Mouse (Mus musculus) MEL (cell line): ENCODE data around the gene Nlk. TPM values are rescaled to one million over a fixed set of nuclear protein-coding genes. Genes with fewer than 3 reads are reported as not detected.

Experiments
- DNase-seq: peaks from one replicate; pipeline ENCODE4 v3.0.0; 2011; ENCODE audit warnings: low read depth, low spot score
- H3K27ac ChIP-seq: 2 replicates; pipeline ENCODE4 v1.5.1; 2012; ENCODE audit warnings: low read depth, mild to moderate bottlenecking, control low read depth, low read length, moderate library complexity; ENCODE audit not compliant: control insufficient read depth
- H3K27me3 ChIP-seq, 2 experiments: fragments of 150-350 bp in 1 of 2; sonication (generic) in 1 of 2; 2 replicates each; pipeline ENCODE4 v1.6.1; 2012; ENCODE audit warnings: low read length in 2 of 2, mild to moderate bottlenecking in 2 of 2, improper control_type of control experiment in 1 of 2, moderate library complexity in 1 of 2; ENCODE audit not compliant: insufficient read depth in 2 of 2, control insufficient read depth in 1 of 2
- H3K36me3 ChIP-seq, 2 experiments: 2 replicates each; pipeline ENCODE4 v1.6.1; 2012 to 2014; ENCODE audit warnings: low read length in 2 of 2, improper control_type of control experiment in 1 of 2, inconsistent platforms in 1 of 2, mild to moderate bottlenecking in 1 of 2; ENCODE audit not compliant: insufficient read depth in 2 of 2, control insufficient read depth in 1 of 2
- H3K4me1 ChIP-seq, 2 experiments: fragments of 150-350 bp in 1 of 2; sonication (generic) in 1 of 2; 2 replicates each; pipeline ENCODE4 v1.6.1; 2012; ENCODE audit warnings: low read length in 2 of 2, improper control_type of control experiment in 1 of 2, mild to moderate bottlenecking in 1 of 2; ENCODE audit not compliant: insufficient read depth in 2 of 2, control insufficient read depth in 1 of 2
- H3K4me3 ChIP-seq, 2 experiments: fragments of 150-350 bp in 1 of 2; sonication (generic) in 1 of 2; 2 replicates each; pipeline ENCODE4 v1.5.1; 2012; ENCODE audit warnings: low read depth in 2 of 2, low read length in 2 of 2, mild to moderate bottlenecking in 2 of 2, moderate library complexity in 2 of 2, control low read depth in 1 of 2, improper control_type of control experiment in 1 of 2; ENCODE audit not compliant: control insufficient read depth in 1 of 2, insufficient read depth in 1 of 2
- H3K79me2 ChIP-seq: 2 replicates; pipeline ENCODE4 v1.6.1; 2012; ENCODE audit warnings: mild to moderate bottlenecking, low read length, moderate library complexity; ENCODE audit not compliant: control insufficient read depth, poor library complexity, insufficient read depth
- H3K9ac ChIP-seq: 2 replicates; pipeline ENCODE4 v1.6.1; 2012; ENCODE audit warnings: low read depth, mild to moderate bottlenecking, control low read depth, low read length, moderate library complexity; ENCODE audit not compliant: control insufficient read depth, poor library complexity, severe bottlenecking
- H3K9me3 ChIP-seq: fragments of 150-350 bp; sonication (generic); replicated peaks from 2 replicates; pipeline ENCODE4 v1.6.1; 2012; ENCODE audit warnings: mild to moderate bottlenecking, low read length, improper control_type of control experiment, moderate library complexity; ENCODE audit not compliant: insufficient read depth
- CHD1 ChIP-seq: IDR thresholded peaks from 2 replicates; pipeline ENCODE4 v1.6.1; 2012; ENCODE audit warnings: low read depth, mild to moderate bottlenecking, inconsistent platforms, low read length, improper control_type of control experiment
- CHD2 ChIP-seq: IDR thresholded peaks from 2 replicates; pipeline ENCODE4 v1.6.1; 2011; ENCODE audit warnings: low read length, improper control_type of control experiment
- ELF1 ChIP-seq: IDR thresholded peaks from 2 replicates; pipeline ENCODE4 v1.6.1; 2014; ENCODE audit warnings: low read depth, mild to moderate bottlenecking, inconsistent platforms, low read length, improper control_type of control experiment, moderate library complexity
- EP300 ChIP-seq, 2 experiments: IDR thresholded peaks; 2 replicates each; pipeline ENCODE4 v1.6.1; 2011; ENCODE audit warnings: improper control_type of control experiment in 2 of 2, low read length in 2 of 2, low read depth in 1 of 2, mild to moderate bottlenecking in 1 of 2
- ETS1 ChIP-seq: IDR thresholded peaks from 2 replicates; pipeline ENCODE4 v1.6.1; 2012; ENCODE audit warnings: low read depth, mild to moderate bottlenecking, inconsistent platforms, low read length, improper control_type of control experiment, moderate library complexity
- GATA1 ChIP-seq: IDR thresholded peaks from 2 replicates; pipeline ENCODE4 v1.6.1; 2011; ENCODE audit warnings: low read depth, low read length, improper control_type of control experiment
- KAT2A ChIP-seq: conservative IDR thresholded peaks from 2 replicates; pipeline ENCODE4 v1.6.1; 2012; ENCODE audit warnings: low read depth, low read length, improper control_type of control experiment, inconsistent platforms
- MAFK ChIP-seq: IDR thresholded peaks from 2 replicates; pipeline ENCODE4 v1.6.1; 2011; ENCODE audit warnings: low read depth, mild to moderate bottlenecking, low read length, improper control_type of control experiment, borderline replicate concordance
- MAZ ChIP-seq: IDR thresholded peaks from 2 replicates; pipeline ENCODE4 v1.6.1; 2012; ENCODE audit warnings: low read depth, mild to moderate bottlenecking, inconsistent platforms, low read length, improper control_type of control experiment
- MEF2A ChIP-seq: IDR thresholded peaks from 2 replicates; pipeline ENCODE4 v1.6.1; 2014; ENCODE audit warnings: low read depth, mild to moderate bottlenecking, inconsistent platforms, low read length, improper control_type of control experiment; ENCODE audit not compliant: poor library complexity, insufficient replicate concordance, severe bottlenecking; ENCODE audit errors: extremely low read depth
- NELFE ChIP-seq: IDR thresholded peaks from 2 replicates; pipeline ENCODE4 v1.6.1; 2011; ENCODE audit warnings: low read depth, low read length, improper control_type of control experiment
- POLR2AphosphoS2 ChIP-seq: IDR thresholded peaks from 2 replicates; pipeline ENCODE4 v1.6.1; 2011; ENCODE audit warnings: low read length, improper control_type of control experiment
- POLR2AphosphoS5 ChIP-seq: IDR thresholded peaks from 2 replicates; pipeline ENCODE4 v1.6.1; 2012; ENCODE audit warnings: low read depth, borderline replicate concordance, mild to moderate bottlenecking, inconsistent platforms, low read length, moderate library complexity, mixed read lengths
- RCOR1 ChIP-seq: IDR thresholded peaks from 2 replicates; pipeline ENCODE4 v1.6.1; 2012; ENCODE audit warnings: low read depth, mild to moderate bottlenecking, inconsistent platforms, low read length, improper control_type of control experiment
- SIN3A ChIP-seq: IDR thresholded peaks from 2 replicates; pipeline ENCODE4 v1.6.1; 2012; ENCODE audit warnings: low read length, improper control_type of control experiment, inconsistent platforms
- SMC3 ChIP-seq: IDR thresholded peaks from 2 replicates; pipeline ENCODE4 v1.6.1; 2011; ENCODE audit warnings: low read depth, low read length, improper control_type of control experiment
- TAL1 ChIP-seq: IDR thresholded peaks from 2 replicates; pipeline ENCODE4 v1.6.1; 2012; ENCODE audit warnings: mild to moderate bottlenecking, inconsistent platforms, low read length, moderate library complexity, mixed read lengths
- TCF12 ChIP-seq: IDR thresholded peaks from 2 replicates; pipeline ENCODE4 v1.6.1; 2014; ENCODE audit warnings: low read depth, mild to moderate bottlenecking, inconsistent platforms, low read length, improper control_type of control experiment, moderate library complexity
- UBTF ChIP-seq: IDR thresholded peaks from 2 replicates; pipeline ENCODE4 v1.6.1; 2012; ENCODE audit warnings: low read depth, mild to moderate bottlenecking, inconsistent platforms, low read length, improper control_type of control experiment, moderate library complexity, borderline replicate concordance; ENCODE audit not compliant: insufficient read depth
- USF2 ChIP-seq, 2 experiments: IDR thresholded peaks; 2 replicates each; pipeline ENCODE4 v1.6.1; 2011 to 2012; ENCODE audit warnings: improper control_type of control experiment in 2 of 2, low read length in 2 of 2, borderline replicate concordance in 1 of 2, inconsistent platforms in 1 of 2, low read depth in 1 of 2, mild to moderate bottlenecking in 1 of 2; ENCODE audit not compliant: insufficient read depth in 1 of 2
- ZC3H11A ChIP-seq: IDR thresholded peaks from 2 replicates; pipeline ENCODE4 v1.6.1; 2012; ENCODE audit warnings: low read depth, mild to moderate bottlenecking, inconsistent platforms, low read length, improper control_type of control experiment
- ZMIZ1 ChIP-seq: IDR thresholded peaks from 2 replicates; pipeline ENCODE4 v1.6.1; 2012; ENCODE audit warnings: low read depth, mild to moderate bottlenecking, inconsistent platforms, low read length, improper control_type of control experiment, moderate library complexity
- ZNF384 ChIP-seq: IDR thresholded peaks from 2 replicates; pipeline ENCODE4 v1.6.1; 2012; ENCODE audit warnings: low read depth, mild to moderate bottlenecking, inconsistent platforms, low read length, improper control_type of control experiment
- polyA plus RNA-seq, 2 experiments: library from polyadenylated mRNA; stranded (reverse) in 1 of 2; unstranded in 1 of 2; fragments of >175 nt in 1 of 2; fragments of >200 nt in 1 of 2; gene quantifications; 2 replicates each; pipeline versions ENCODE4 v1.2.1 to v1.2.4; 2012; ENCODE audit warnings: low replicate concordance in 2 of 2, low read depth in 1 of 2; ENCODE audit not compliant: insufficient read length in 2 of 2, insufficient read depth in 1 of 2, missing spikeins in 1 of 2
- total RNA-seq: library from RNA; depleted of rRNA; stranded (reverse); fragments of 300-350 nt; gene quantifications from 2 replicates; pipeline ENCODE4 v1.2.3, GENCODE M21; 2012

The Nlk gene
- total and polyA plus RNA-seq, 3 experiments: 16.9 to 17.9 TPM; not detected in 1

DNA sequence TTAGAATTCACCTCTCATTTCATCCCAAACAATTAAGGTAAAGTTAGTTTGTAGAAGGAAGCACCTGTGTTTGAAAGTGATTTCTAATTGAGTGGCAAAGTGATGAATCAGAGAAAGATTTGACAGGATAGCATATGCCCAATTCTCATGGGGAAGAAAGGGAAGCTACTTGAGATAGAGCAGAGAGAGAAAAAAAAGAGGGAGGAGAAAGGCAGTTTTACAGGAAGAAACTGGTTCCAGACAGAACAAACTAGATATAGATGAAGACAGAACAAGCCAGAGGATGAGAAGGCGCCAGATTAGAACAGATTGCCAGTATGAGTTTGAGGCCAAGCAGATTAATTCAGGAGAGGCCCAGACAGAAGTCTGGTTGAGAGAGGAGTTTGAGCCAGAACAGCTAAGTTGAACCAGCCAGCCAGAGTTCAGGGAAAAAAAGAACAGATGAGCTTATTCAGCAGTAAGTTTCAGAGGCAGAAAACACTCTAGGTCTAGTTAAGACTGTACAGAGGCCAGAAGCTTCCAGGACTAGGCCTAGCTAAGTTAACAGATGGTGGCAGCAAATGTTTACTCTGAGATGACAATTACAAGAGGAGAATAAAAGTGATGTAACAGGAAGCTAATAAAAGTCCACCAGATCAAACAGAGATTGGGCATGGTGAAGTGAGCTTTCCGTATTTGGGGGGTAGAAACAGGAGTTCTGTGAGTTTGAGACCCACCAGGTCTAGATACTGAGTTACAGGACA is 149.3 kb downstream of the Nlk start:
- Histone ChIP-seq H3K27ac (peak overlapping the region; percentile 80), H3K79me2 (peaks cover 52% of the 10 kb centered on the region), H3K9ac (peak overlapping the region; percentile 66), H3K9me3 (no peaks in the 10 kb centered on the region), H3K4me3 (peak overlapping the region; percentile 9 to 99; a peak in 2 of 4 replicates), H3K36me3 (peaks cover 3 to 44% of the 10 kb centered on the region in 2 experiments), H3K27me3 (no peaks in the 10 kb centered on the region), H3K4me1 (peaks cover 29 to 34% of the 10 kb centered on the region in 2 experiments)
- TF ChIP-seq TCF12: no peak
- TF ChIP-seq MEF2A: no peak
- peak; percentile 72; the same call in 1 of the 2 replicates for TF ChIP-seq RCOR1
- TF ChIP-seq UBTF: no peak
- no peak for TF ChIP-seq USF2 (IDR thresholded peaks at IDR 0.05; ENCODE audit: borderline replicate concordance in 1 of 2, insufficient read depth in 1 of 2, low read depth in 1 of 2, low read length in 2 of 2)
- peak; percentile 78 for TF ChIP-seq ZNF384
- no peak for TF ChIP-seq CHD2
- no peak for TF ChIP-seq GATA1
- no peak for TF ChIP-seq SIN3A
- peak in 1 of 2 experiments; percentile 1; a peak in 1 of 4 replicates for TF ChIP-seq EP300 (IDR thresholded peaks at IDR 0.05; ENCODE audit: low read depth in 1 of 2, low read length in 2 of 2)
- no peak for TF ChIP-seq POLR2AphosphoS2
- TF ChIP-seq TAL1: no peak
- TF ChIP-seq SMC3: no peak; the same call in 1 of the 2 replicates
- TF ChIP-seq NELFE: no peak
- no peak for TF ChIP-seq KAT2A
- TF ChIP-seq POLR2AphosphoS5: no peak
- peak; percentile 51 for DNase-seq

DNA sequence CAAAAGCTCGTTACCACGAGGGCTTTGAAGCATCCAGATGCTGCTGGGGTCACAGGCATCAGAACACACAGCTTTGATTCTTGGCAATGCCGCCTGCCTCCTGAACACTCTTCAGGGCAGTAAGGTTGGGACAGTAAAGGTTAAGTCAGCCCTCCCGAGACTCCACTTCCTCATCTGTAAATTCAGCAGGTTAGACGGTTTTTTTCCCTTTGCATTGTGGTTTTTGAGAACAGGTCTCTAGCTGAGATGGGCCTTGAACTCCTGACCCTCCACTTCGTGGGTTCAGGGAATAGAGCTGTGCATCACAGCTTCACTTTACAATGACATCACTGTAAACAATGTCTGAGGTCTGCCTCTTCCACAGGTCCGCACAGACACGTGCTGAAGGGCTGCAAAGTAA is 152.0 kb downstream of the Nlk start:
- peak overlapping the region; percentile 1; the same call in 1 of the 2 replicates for H3K9ac ChIP-seq
- no peaks in the 10 kb centered on the region for H3K27me3 ChIP-seq
- H3K9me3 ChIP-seq: no peaks in the 10 kb centered on the region
- H3K79me2 ChIP-seq: peaks cover 50% of the 10 kb centered on the region
- TF ChIP-seq EP300 (IDR thresholded peaks at IDR 0.05; ENCODE audit: low read depth in 1 of 2, low read length in 2 of 2) (0 out of 4 replicates have a peak, but pooled peaks of 1 of the 2 experiments have one; percentile 37), ELF1 (0 out of 2 replicates have a peak, but pooled peaks have one; percentile 22), ZNF384 (peak; percentile 67; the same call in 1 of the 2 replicates), MAZ (no peak), ETS1 (0 out of 2 replicates have a peak, but pooled peaks have one; percentile 21), MAFK (no peak), ZC3H11A (no peak), ZMIZ1 (0 out of 2 replicates have a peak, but pooled peaks have one; percentile 23), SMC3 (0 out of 2 replicates have a peak, but pooled peaks have one; percentile 16), CHD1 (no peak)
- peaks cover 7 to 41% of the 10 kb centered on the region in 2 experiments for H3K36me3 ChIP-seq
- no peak overlapping the region for H3K4me3 ChIP-seq
- H3K27ac ChIP-seq: peak overlapping the region; percentile 32; the same call in 1 of the 2 replicates
- peak; percentile 72 for DNase-seq
- peaks cover 26 to 28% of the 10 kb centered on the region in 2 experiments for H3K4me1 ChIP-seq
